Mouse (Mus musculus): ENCODE results near the gene Pcbp4. TPM values are rescaled to one million over a fixed set of nuclear protein-coding genes. Genes with fewer than 3 reads are reported as not detected.

The Pcbp4 gene
- total RNA-seq (2015; ENCODE audit: low replicate concordance), result 9.2 TPM in 1 of 2 replicates, not detected in the other
- not detected in 2 replicates for total RNA-seq (2017; ENCODE audit: low replicate concordance)

- 0 out of 2 replicates have a peak, but pooled peaks have one; percentile 21 for ATAC-seq (replicated peaks; ENCODE audit: low FRiP score, poor library complexity, severe bottlenecking)
These were observed at the start of gene Pcbp4 for GRCm38 (mm10) chr9:106453271-106454070. Gene Pcbp4 (plus strand): TSS chr9:106453291.

GRCm38 (mm10) chr9:106405275-106405674 lies 47.8 kb upstream of the Pcbp4 start:
- no peak for ATAC-seq (replicated peaks; ENCODE audit: low FRiP score, poor library complexity, severe bottlenecking)

DNA sequence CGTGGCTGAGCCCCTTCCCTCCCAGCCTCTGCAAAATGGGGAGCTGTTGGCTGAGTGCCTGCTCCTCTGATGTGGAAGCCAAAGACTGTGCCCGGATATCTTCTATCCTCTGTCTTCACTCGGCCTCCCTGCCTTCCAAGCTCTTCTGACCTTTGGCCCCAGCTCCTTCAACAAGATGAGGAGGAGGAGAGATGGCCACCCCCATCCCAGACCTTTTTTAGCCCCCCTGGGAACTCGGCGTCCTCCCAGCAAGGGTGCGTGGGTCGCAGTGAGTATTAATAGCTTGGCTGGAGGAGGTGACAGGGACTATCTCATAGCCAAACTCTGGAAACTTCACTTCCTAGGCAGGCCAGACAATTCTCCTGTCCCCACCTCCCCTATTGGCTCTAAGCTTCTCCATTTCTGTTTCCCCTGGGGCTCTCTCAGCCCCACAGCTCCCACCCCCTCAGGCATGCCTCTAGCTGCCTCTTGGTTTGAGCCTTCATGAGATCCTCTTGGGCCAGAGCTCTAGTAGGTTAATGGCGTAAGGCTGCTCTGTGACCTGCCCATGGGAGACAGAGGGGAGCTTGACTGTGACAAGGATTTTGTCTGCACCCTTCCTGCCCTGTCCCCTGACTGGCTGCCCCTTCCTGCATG lies 46.5 kb upstream of the Pcbp4 start:
- ATAC-seq (replicated peaks; ENCODE audit: low FRiP score, poor library complexity, severe bottlenecking), result no peak

GRCm38 (mm10) chr9:106409096-106409495 lies 44.0 kb upstream of the Pcbp4 start:
- ATAC-seq (replicated peaks; ENCODE audit: low FRiP score, poor library complexity, severe bottlenecking), result no peak

GRCm38 (mm10) chr9:106410086-106410650 lies 42.9 kb upstream of the Pcbp4 start:
- no peak for ATAC-seq (replicated peaks; ENCODE audit: low FRiP score, poor library complexity, severe bottlenecking)

- peak; percentile 86 for ATAC-seq (replicated peaks; ENCODE audit: low FRiP score, poor library complexity, severe bottlenecking)
These were observed 41.9 kb upstream of the Pcbp4 start for GRCm38 (mm10) chr9:106411091-106411594.

DNA sequence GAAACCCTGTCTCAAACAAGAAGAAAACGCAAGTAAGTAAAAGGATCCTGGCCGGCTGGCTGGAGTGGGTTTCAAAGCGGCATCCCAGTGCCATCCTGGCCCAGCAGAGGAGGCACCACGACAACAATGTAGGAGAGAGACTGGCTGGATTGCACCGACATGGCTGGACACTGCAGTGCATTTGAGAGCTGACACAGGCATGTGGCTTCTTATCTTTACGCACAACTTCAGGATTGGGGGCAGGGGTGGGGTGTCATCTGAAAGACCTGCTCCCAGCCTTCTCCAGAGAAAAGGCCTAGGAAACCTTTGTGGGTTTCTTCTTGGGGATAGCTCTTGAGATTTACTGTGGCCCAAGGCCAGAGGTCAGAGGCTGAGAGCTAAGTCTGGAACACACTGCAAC lies 41.4 kb upstream of the Pcbp4 start:
- ATAC-seq (replicated peaks; ENCODE audit: low FRiP score, poor library complexity, severe bottlenecking), result peak; percentile 62

DNA sequence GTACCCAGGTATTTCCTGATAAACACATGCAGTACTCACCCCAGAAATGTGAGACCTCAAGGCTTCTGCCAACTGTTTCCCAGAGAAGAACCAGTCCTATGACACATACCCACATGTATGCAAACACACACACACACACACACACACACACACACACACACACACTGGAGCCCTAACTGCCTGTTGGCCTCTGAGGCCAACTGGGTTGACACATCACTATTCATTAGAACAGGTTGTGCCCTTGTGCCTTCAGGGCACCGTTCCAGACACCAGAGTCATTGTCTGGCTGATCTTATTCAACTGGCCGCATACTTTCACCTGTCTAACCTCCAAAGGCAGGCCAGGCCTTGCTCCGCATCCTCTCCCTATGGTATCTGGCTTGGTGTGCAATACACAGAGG lies 40.9 kb upstream of the Pcbp4 start:
- ATAC-seq (replicated peaks; ENCODE audit: low FRiP score, poor library complexity, severe bottlenecking), result no peak

GRCm38 (mm10) chr9:106413606-106414005 lies 39.5 kb upstream of the Pcbp4 start:
- no peak for ATAC-seq (replicated peaks; ENCODE audit: low FRiP score, poor library complexity, severe bottlenecking)

DNA sequence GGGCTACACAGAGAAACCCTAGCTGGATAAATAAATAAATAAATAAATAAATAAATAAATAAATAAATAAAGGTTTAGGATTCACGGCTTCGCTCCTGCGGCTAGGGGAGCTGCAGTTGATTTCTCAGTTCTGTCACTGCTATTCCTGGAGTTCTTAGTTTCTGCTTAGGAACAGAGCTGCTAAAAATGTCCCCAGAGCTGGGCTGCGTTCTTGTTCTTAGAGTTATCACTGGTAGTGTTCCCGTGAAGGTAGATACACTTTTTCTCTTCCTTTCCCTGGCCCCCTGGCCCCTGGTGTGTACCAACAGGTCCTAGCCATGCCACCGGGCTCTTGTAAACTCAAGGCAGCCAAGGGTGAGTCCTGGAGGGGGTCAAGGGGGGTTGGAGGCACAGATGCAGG lies 36.3 kb upstream of the Pcbp4 start:
- ATAC-seq (replicated peaks; ENCODE audit: low FRiP score, poor library complexity, severe bottlenecking), result no peak

GRCm38 (mm10) chr9:106417841-106418625 lies 35.1 kb upstream of the Pcbp4 start:
- no peak for ATAC-seq (replicated peaks; ENCODE audit: low FRiP score, poor library complexity, severe bottlenecking)

DNA sequence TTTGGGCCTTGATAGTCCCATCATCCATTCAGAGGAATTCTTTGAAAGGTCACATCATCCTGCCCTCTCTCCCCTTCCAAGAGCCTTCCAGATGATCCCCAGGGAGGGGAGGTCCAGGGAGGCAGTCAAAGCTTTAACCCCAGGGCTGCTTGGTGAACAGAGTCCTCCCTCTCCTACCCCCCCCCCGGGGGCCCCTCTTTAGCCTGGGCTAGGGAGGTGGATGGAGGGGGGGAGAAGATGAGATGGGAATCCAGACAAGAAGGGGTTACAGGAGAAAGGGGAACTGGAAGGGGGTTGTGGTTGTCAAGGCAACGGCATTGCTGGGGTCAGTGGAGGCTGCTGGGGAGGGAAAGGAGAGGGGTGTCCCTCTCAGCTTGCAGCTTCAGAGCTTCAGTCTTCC lies 32.5 kb upstream of the Pcbp4 start:
- no peak for ATAC-seq (replicated peaks; ENCODE audit: low FRiP score, poor library complexity, severe bottlenecking)

DNA sequence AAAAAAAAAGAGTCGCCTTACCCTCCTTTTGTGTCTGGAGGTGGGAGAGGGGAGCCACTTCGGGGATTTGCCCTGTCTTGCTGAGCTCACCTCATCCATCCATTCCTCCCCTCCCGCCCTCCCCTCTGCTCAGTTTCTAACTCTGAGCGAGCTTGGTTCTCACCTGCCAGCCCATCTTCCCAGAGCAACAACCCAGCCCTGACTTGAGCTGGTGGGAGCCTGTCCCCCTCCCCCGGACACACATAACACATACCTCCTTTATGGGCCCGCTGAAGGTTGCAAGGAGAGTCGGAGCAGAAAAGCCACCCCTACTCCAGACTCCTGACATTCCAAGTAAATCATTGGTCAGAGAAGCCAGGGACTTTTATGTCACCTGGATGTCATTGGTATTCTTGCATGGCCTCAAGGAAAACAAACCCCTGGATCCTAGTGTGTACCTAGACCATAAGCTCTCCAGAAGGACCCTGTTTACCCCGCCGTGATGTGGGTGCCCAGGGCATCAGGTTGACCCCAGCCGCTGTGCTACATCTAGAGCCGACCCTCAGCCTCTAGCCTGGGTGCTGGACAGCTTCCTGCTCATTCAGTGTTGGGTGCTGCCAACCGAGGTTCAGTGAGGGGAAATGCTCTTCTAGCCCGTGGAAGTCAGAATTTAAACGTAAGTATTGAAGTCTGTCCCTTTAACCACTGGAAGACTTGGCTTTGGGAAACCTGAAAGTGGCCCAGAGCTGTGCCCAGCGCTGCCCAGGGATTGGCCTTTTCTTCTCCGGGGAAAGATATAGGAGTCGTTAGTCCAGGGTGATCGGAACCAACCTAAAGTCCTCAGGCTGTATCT lies 31.8 kb upstream of the Pcbp4 start:
- peak; percentile 8; the same call in 1 of the 2 replicates for ATAC-seq (replicated peaks; ENCODE audit: low FRiP score, poor library complexity, severe bottlenecking)

DNA sequence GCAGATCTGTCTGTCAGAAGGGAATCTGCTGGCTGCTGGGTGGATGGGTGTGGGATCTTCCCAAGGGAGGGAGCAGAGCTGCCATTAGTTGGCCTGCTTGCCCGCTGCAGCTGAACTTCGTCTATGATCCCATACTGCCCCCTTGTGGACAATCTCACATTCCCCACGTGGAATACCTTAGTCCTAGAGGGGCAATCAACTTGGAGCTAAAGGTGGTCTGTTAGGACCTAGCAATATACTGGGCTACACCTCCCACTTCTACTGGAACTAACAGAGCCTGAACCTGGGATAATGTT lies 31.3 kb upstream of the Pcbp4 start:
- peak; percentile 83 for ATAC-seq (replicated peaks; ENCODE audit: low FRiP score, poor library complexity, severe bottlenecking)

- ATAC-seq (replicated peaks; ENCODE audit: low FRiP score, poor library complexity, severe bottlenecking), result peak; percentile 52
These were observed 24.3 kb upstream of the Pcbp4 start for GRCm38 (mm10) chr9:106428719-106429220.

GRCm38 (mm10) chr9:106429221-106430014 lies 23.7 kb upstream of the Pcbp4 start, which contains the start of gene Rpl29:
Gene Rpl29 (plus strand): TSS chr9:106429454.
- ATAC-seq (replicated peaks; ENCODE audit: low FRiP score, poor library complexity, severe bottlenecking), result peak; percentile 92

- 0 out of 2 replicates have a peak, but pooled peaks have one; percentile 5 for ATAC-seq (replicated peaks; ENCODE audit: low FRiP score, poor library complexity, severe bottlenecking)
These were observed 23.2 kb upstream of the Pcbp4 start for GRCm38 (mm10) chr9:106430015-106430264.

GRCm38 (mm10) chr9:106433389-106433788 lies 19.7 kb upstream of the Pcbp4 start:
- no peak for ATAC-seq (replicated peaks; ENCODE audit: low FRiP score, poor library complexity, severe bottlenecking)

All from erythroid progenitor cell, adult 5-6 weeks (primary cell).